Mouse (Mus musculus) brain, embryonic 14.5 days (tissue): ENCODE measurements around the gene Zcchc17.

Experiments
- CTCF ChIP-seq: fragments of 200-500 bp; IDR thresholded peaks from 2 replicates; pipeline ENCODE4 v1.5.1; 2012; ENCODE audit warnings: inconsistent platforms, mild to moderate bottlenecking, moderate library complexity, borderline replicate concordance; ENCODE audit not compliant: insufficient read depth, insufficient read length; ENCODE audit errors: extremely low read depth
- POLR2A ChIP-seq: fragments of 200-500 bp; IDR thresholded peaks from 2 replicates; pipeline ENCODE4 v1.6.1; 2012; ENCODE audit warnings: mild to moderate bottlenecking, inconsistent platforms, borderline replicate concordance; ENCODE audit not compliant: poor library complexity, insufficient read depth, insufficient read length, severe bottlenecking; ENCODE audit errors: extremely low read depth

- no peak for TF ChIP-seq POLR2A
- no peak for TF ChIP-seq CTCF
Measured at GRCm38 (mm10) chr4:130283826-130284225, 75.9 kb downstream of the Zcchc17 start.
